Mouse (Mus musculus): ENCODE measurements around the gene Gadd45g. TPM values are rescaled to one million over a fixed set of nuclear protein-coding genes. Genes with fewer than 3 reads are reported as not detected.

Gene Gadd45g
- total RNA-seq (2021), result 15.2 and 29.0 TPM in 2 replicates
- long read RNA-seq, transcript Gadd45g-201 (4 exons, 1,071 nt), result major isoform, 77 of 86 reads
- long read RNA-seq, partial matches to known transcripts, result 2 of 86 reads
- long read RNA-seq, other reads (novel, unspliced or antisense), result 5 of 86 reads

GRCm38 (mm10) chr13:51846301-51846867, at the start of gene Gadd45g:
Gene Gadd45g, plus strand, starts transcription at chr13:51846678.
- DNase-seq, result peak; percentile 96

GRCm38 (mm10) chr13:51797899-51798746, 48.4 kb upstream of the Gadd45g start:
- no peak for DNase-seq

- DNase-seq, result no peak
Observed at GRCm38 (mm10) chr13:51799735-51800522, 46.5 kb upstream of the Gadd45g start.

- DNase-seq, result no peak
Observed at GRCm38 (mm10) chr13:51800921-51801320, 45.6 kb upstream of the Gadd45g start.

- DNase-seq, result no peak
Observed at GRCm38 (mm10) chr13:51805634-51806033, 40.8 kb upstream of the Gadd45g start.

- DNase-seq, result peak; percentile 44
Observed at GRCm38 (mm10) chr13:51806220-51806619, 40.3 kb upstream of the Gadd45g start.

GRCm38 (mm10) chr13:51808141-51808540, 38.3 kb upstream of the Gadd45g start:
- DNase-seq, result peak; percentile 30

GRCm38 (mm10) chr13:51813621-51814615, 32.6 kb upstream of the Gadd45g start:
- DNase-seq, result no peak

- DNase-seq, result no peak
Observed at GRCm38 (mm10) chr13:51814646-51815045, 31.8 kb upstream of the Gadd45g start.

GRCm38 (mm10) chr13:51815865-51816504, 30.5 kb upstream of the Gadd45g start:
- no peak for DNase-seq

GRCm38 (mm10) chr13:51816559-51817041, 29.9 kb upstream of the Gadd45g start:
- DNase-seq, result no peak

GRCm38 (mm10) chr13:51818170-51818943, 28.1 kb upstream of the Gadd45g start:
- no peak for DNase-seq

- no peak for DNase-seq
Observed at GRCm38 (mm10) chr13:51818944-51819326, 27.5 kb upstream of the Gadd45g start.

- peak; percentile 27 for DNase-seq
Observed at GRCm38 (mm10) chr13:51819351-51819750, 27.1 kb upstream of the Gadd45g start.

- no peak for DNase-seq
Observed at GRCm38 (mm10) chr13:51821988-51822387, 24.5 kb upstream of the Gadd45g start.

- DNase-seq, result no peak
Observed at GRCm38 (mm10) chr13:51823822-51824495, 22.5 kb upstream of the Gadd45g start.

- peak; percentile 27 for DNase-seq
Observed at GRCm38 (mm10) chr13:51830744-51831450, 15.6 kb upstream of the Gadd45g start.

- DNase-seq, result no peak
Observed at GRCm38 (mm10) chr13:51832491-51832890, 14.0 kb upstream of the Gadd45g start.

- DNase-seq, result peak; percentile 80
Observed at GRCm38 (mm10) chr13:51833611-51834010, 12.9 kb upstream of the Gadd45g start.

Measured in adrenal gland, postnatal 25 days (tissue).